Mouse (Mus musculus) ES-E14 (cell line): ENCODE data around the gene Gm12169. TPM values are rescaled to one million over a fixed set of nuclear protein-coding genes. Genes with fewer than 3 reads are reported as not detected.
"Not testable (repeated sequence)": the region's sequence is repeated elsewhere in the genome, so short reads cannot be mapped to it uniquely, and the experiment has no call there.

Experiments used
- DNase-seq: peaks from one replicate; pipeline ENCODE4 v3.0.0-alpha.2; 2013; ENCODE audit warnings: low read depth, low spot score
- H3K27ac ChIP-seq: 2 replicates; pipeline ENCODE4 v1.5.1; 2012; ENCODE audit warnings: low read depth, mild to moderate bottlenecking, low read length, moderate library complexity, mixed read lengths; ENCODE audit not compliant: poor library complexity, insufficient read depth, severe bottlenecking
- H3K36me3 ChIP-seq: 2 replicates; pipeline ENCODE4 v1.6.1; 2012; ENCODE audit warnings: mild to moderate bottlenecking, low read length, moderate library complexity, mixed read lengths; ENCODE audit not compliant: control insufficient read depth, poor library complexity, insufficient read depth, severe bottlenecking
- H3K4me1 ChIP-seq, 2 experiments: fragments of 150-350 bp in 1 of 2; sonication (generic) in 1 of 2; 2 replicates each; pipeline ENCODE4 v1.6.1; 2012; ENCODE audit warnings: low read length in 2 of 2, mild to moderate bottlenecking in 1 of 2, mixed read lengths in 1 of 2; ENCODE audit not compliant: control insufficient read depth in 2 of 2, insufficient read depth in 2 of 2, poor library complexity in 1 of 2
- H3K4me3 ChIP-seq, 2 experiments: fragments of 150-350 bp in 1 of 2; sonication (generic) in 1 of 2; 2 replicates each; pipeline ENCODE4 v1.5.1; 2012; ENCODE audit warnings: low read length in 2 of 2, low read depth in 1 of 2, mild to moderate bottlenecking in 1 of 2, mixed read lengths in 1 of 2; ENCODE audit not compliant: insufficient read depth in 1 of 2, poor library complexity in 1 of 2, severe bottlenecking in 1 of 2
- H3K9ac ChIP-seq: 2 replicates; pipeline ENCODE4 v1.6.1; 2012; ENCODE audit warnings: low read depth, mild to moderate bottlenecking, low read length, mixed read lengths; ENCODE audit not compliant: poor library complexity, insufficient read depth, severe bottlenecking
- H3K9me3 ChIP-seq: fragments of 150-350 bp; sonication (generic); 2 replicates; pipeline ENCODE4 v1.6.1; 2012; ENCODE audit warnings: low read depth, mild to moderate bottlenecking, low read length; ENCODE audit not compliant: control insufficient read depth, insufficient read depth
- CHD2 ChIP-seq: IDR thresholded peaks from 2 replicates; pipeline ENCODE4 v1.6.1; 2014; ENCODE audit warnings: mild to moderate bottlenecking, low read depth, low read length, inconsistent platforms
- HCFC1 ChIP-seq: IDR thresholded peaks from 2 replicates; pipeline ENCODE4 v1.6.1; 2012; ENCODE audit warnings: low read length, inconsistent platforms, borderline replicate concordance; ENCODE audit not compliant: insufficient read depth
- MAFK ChIP-seq: IDR thresholded peaks from 2 replicates; pipeline ENCODE4 v1.6.1; 2014; ENCODE audit warnings: mild to moderate bottlenecking, low read depth, low read length, inconsistent platforms; ENCODE audit not compliant: insufficient read depth
- ZC3H11A ChIP-seq: IDR thresholded peaks from 2 replicates; pipeline ENCODE4 v1.6.1; 2012; ENCODE audit warnings: low read depth, mild to moderate bottlenecking, inconsistent platforms, low read length, borderline replicate concordance
- ZNF384 ChIP-seq: IDR thresholded peaks from 2 replicates; pipeline ENCODE4 v1.6.1; 2012; ENCODE audit warnings: low read depth, low read length, inconsistent platforms
- in situ Hi-C, 2 experiments: fragments of 600-800 bp; cut with MboI; formaldehyde crosslinking; loops; one replicate each; pipeline ENCODE4 v1.15.1; 2025; ENCODE audit warnings: low sequenced_read_pairs in 2 of 2, inconsistent platforms in 1 of 2; ENCODE audit not compliant: unreplicated experiment in 2 of 2
- total RNA-seq: library from RNA; depleted of rRNA; stranded (reverse); fragments of 300-350 nt; gene quantifications from 2 replicates; pipeline ENCODE4 v1.2.3, GENCODE M21; 2012

The Gm12169 gene
- total RNA-seq, 1 experiment, result not detected

DNA sequence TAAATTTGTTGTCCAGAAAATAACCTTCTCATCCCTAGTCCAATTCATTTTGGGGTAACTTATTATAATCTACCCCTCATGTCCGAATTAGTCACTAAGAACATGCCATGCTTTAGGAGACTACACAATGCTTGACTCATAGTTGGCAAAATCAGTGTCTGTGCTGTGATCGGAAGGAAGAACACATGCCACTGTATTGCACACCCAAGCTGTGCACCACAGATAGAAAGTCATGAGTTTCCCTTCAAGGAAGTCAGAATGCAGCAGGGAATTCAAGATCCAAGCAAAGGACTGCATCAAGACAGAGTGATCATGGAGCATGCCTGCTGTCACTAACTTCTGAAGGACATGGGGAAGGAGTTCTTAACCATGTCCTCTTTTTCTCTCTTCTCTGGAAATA, 35.4 kb upstream of the Gm12169 start:
- H3K36me3 ChIP-seq, result no peaks in the 10 kb centered on the region
- H3K4me1 ChIP-seq, result no peaks in the 10 kb centered on the region
- no peaks in the 10 kb centered on the region for H3K9me3 ChIP-seq
- no peak for DNase-seq
- in situ Hi-C loops, result no loop called here
- no peak overlapping the region for H3K27ac ChIP-seq
- TF ChIP-seq ZNF384, result no peak
- no peak overlapping the region for H3K9ac ChIP-seq
- no peak overlapping the region for H3K4me3 ChIP-seq

DNA sequence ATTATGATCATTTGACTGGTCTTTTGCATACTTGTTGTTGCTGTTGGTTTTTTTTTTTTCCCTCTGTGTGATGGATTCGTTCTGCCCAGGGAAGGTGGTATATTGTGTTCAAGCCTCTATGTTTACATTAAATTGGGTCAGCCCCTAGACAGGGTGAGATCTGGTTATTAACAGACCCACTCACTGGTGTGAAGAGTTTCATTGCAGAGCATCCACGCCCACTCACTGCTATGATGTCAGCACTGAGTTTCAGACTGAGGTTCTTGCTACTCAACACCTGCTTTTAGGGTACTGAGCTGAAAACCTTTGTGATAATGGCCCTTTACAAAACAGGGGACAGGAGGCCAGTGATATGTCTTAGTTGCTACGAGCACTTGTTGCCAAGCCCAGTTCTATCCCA, 16.9 kb upstream of the Gm12169 start:
- no peak for DNase-seq
- Histone ChIP-seq H3K36me3 (no peaks in the 10 kb centered on the region), H3K4me3 (no peak overlapping the region), H3K9ac (no peak overlapping the region), H3K27ac (no peak overlapping the region), H3K4me1 (no peaks in the 10 kb centered on the region), H3K9me3 (no peaks in the 10 kb centered on the region)
- in situ Hi-C loops, result no loop called here
- TF ChIP-seq HCFC1 (no peak), MAFK (no peak), ZC3H11A (no peak), ZNF384 (no peak), CHD2 (no peak)

- H3K27ac ChIP-seq, result no peak overlapping the region
- H3K4me3 ChIP-seq, result no peak overlapping the region
- H3K4me1 ChIP-seq, result no peaks in the 10 kb centered on the region
- in situ Hi-C loops, result no loop called here
- DNase-seq, result no peak
- TF ChIP-seq MAFK (no peak), ZC3H11A (no peak), CHD2 (no peak), HCFC1 (no peak)
- H3K9me3 ChIP-seq, result no peaks in the 10 kb centered on the region
- H3K36me3 ChIP-seq, result no peaks in the 10 kb centered on the region
- no peak overlapping the region for H3K9ac ChIP-seq
These were observed 14.1 kb upstream of the Gm12169 start for GRCm38 (mm10) chr11:46509900-46510299.

GRCm38 (mm10) chr11:46521341-46521740, 2.7 kb upstream of the Gm12169 start:
- DNase-seq, H3K4me1 ChIP-seq, H3K9me3 ChIP-seq, H3K27ac ChIP-seq, H3K9ac ChIP-seq, in situ Hi-C loops, H3K4me3 ChIP-seq, H3K36me3 ChIP-seq: not testable (repeated sequence)

DNA sequence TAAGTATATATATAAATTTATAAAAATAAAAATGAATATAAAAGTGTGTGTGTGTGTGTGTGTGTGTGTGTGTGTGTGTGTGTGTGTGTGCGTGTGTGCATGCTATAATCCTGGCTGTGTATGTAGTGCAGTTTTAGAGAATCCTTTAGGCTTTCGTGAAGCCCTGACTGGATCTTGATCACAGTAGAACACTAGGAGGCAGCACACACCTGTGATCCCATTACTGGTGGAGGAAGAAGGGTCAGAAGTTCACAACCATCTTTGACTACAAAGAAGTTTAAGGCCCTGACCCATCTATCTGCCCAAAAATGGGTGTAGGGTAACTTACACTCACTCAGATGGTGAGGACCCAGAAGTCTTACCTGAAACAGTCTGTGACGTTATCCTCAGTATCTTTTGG, 1.3 kb upstream of the Gm12169 start:
- Histone ChIP-seq H3K4me3 (no peak overlapping the region), H3K36me3 (no peaks in the 10 kb centered on the region), H3K27ac (no peak overlapping the region), H3K9ac (no peak overlapping the region), H3K4me1 (peaks cover 0 to 5% of the 10 kb centered on the region in 2 experiments; a peak in 1 of 4 replicates), H3K9me3 (no peaks in the 10 kb centered on the region)
- no peak for DNase-seq
- in situ Hi-C loops, result no loop called here
- no peak for TF ChIP-seq MAFK
- no peak; the same call in 1 of the 2 replicates for TF ChIP-seq ZC3H11A
- TF ChIP-seq HCFC1, result no peak
- no peak for TF ChIP-seq ZNF384
- TF ChIP-seq CHD2, result no peak
